Mouse (Mus musculus): ENCODE data around the gene Map2k6. TPM values are rescaled to one million over a fixed set of nuclear protein-coding genes. Genes with fewer than 3 reads are reported as not detected.
"Not testable (repeated sequence)": the region's sequence is repeated elsewhere in the genome, so short reads cannot be mapped to it uniquely, and the experiment has no call there.

The Map2k6 gene
- polyA plus RNA-seq (2014; fragmentation: Nextera tagmentation; extraction: Ambion mirVana): 25.4 and 26.4 TPM in 2 replicates

GRCm38 (mm10) chr11:110398553-110399239, at the start of gene Map2k6:
TSS of gene Map2k6 (plus strand) at chr11:110399122.
- DNase-seq (peak; percentile 95), ATAC-seq (ENCODE audit: insufficient read depth) (peak; percentile 96)
- Histone ChIP-seq H3K4me1 (ENCODE audit: insufficient read depth) (peaks cover 10% of the 10 kb centered on the region), H3K36me3 (ENCODE audit: insufficient read depth) (no peaks in the 10 kb centered on the region), H3K27me3 (ENCODE audit: insufficient read depth, low read length) (no peaks in the 10 kb centered on the region), H3K27ac (ENCODE audit: low read depth) (peak within 1 kb of the TSS; percentile 25; the same call in 1 of the 2 replicates), H3K4me3 (ENCODE audit: low read depth, low read length) (peak within 1 kb of the TSS; percentile 60), H3K9ac (peak within 1 kb of the TSS; percentile 55), H3K4me2 (peak within 1 kb of the TSS; percentile 74), H3K9me3 (ENCODE audit: low read depth, low read length) (no peaks in the 10 kb centered on the region)
- no peak for TF ChIP-seq CTCF (IDR thresholded peaks at IDR 0.05; ENCODE audit: low read depth)
- 8% methylated on average over 20 of the region's 20 CpGs for WGBS

- H3K27me3 ChIP-seq (ENCODE audit: insufficient read depth, low read length): no peaks in the 10 kb centered on the region
- no peak overlapping the region for H3K4me3 ChIP-seq (ENCODE audit: low read depth, low read length)
- WGBS: 60% methylated on average over 9 of the region's 9 CpGs
- H3K9ac ChIP-seq: no peak overlapping the region
- H3K4me1 ChIP-seq (ENCODE audit: insufficient read depth): no peaks in the 10 kb centered on the region
- DNase-seq (no peak), ATAC-seq (ENCODE audit: insufficient read depth) (no peak)
- no peaks in the 10 kb centered on the region for H3K9me3 ChIP-seq (ENCODE audit: low read depth, low read length)
- TF ChIP-seq CTCF (IDR thresholded peaks at IDR 0.05; ENCODE audit: low read depth): no peak
- no peak overlapping the region for H3K27ac ChIP-seq (ENCODE audit: low read depth)
- no peaks in the 10 kb centered on the region for H3K36me3 ChIP-seq (ENCODE audit: insufficient read depth)
- H3K4me2 ChIP-seq: no peak overlapping the region
Observed at GRCm38 (mm10) chr11:110354261-110354660, 44.7 kb upstream of the Map2k6 start.

- H3K4me1 ChIP-seq (ENCODE audit: insufficient read depth); DNase-seq; H3K9me3 ChIP-seq (ENCODE audit: low read depth, low read length); H3K36me3 ChIP-seq (ENCODE audit: insufficient read depth); H3K27me3 ChIP-seq (ENCODE audit: insufficient read depth, low read length); ATAC-seq (ENCODE audit: insufficient read depth); H3K27ac ChIP-seq (ENCODE audit: low read depth); H3K4me3 ChIP-seq (ENCODE audit: low read depth, low read length); H3K9ac ChIP-seq; H3K4me2 ChIP-seq: not testable (repeated sequence)
- WGBS: 79% methylated on average over 9 of the region's 9 CpGs
Observed at GRCm38 (mm10) chr11:110355131-110355530, 43.8 kb upstream of the Map2k6 start.

- Histone ChIP-seq H3K4me1 (ENCODE audit: insufficient read depth) (no peaks in the 10 kb centered on the region), H3K9ac (no peak overlapping the region), H3K36me3 (ENCODE audit: insufficient read depth) (no peaks in the 10 kb centered on the region), H3K27me3 (ENCODE audit: insufficient read depth, low read length) (no peaks in the 10 kb centered on the region), H3K9me3 (ENCODE audit: low read depth, low read length) (no peaks in the 10 kb centered on the region), H3K4me2 (no peak overlapping the region), H3K4me3 (ENCODE audit: low read depth, low read length) (no peak overlapping the region), H3K27ac (ENCODE audit: low read depth) (no peak overlapping the region)
- TF ChIP-seq CTCF (IDR thresholded peaks at IDR 0.05; ENCODE audit: low read depth): peak; percentile 75
- peak; percentile 83 for DNase-seq
- ATAC-seq (ENCODE audit: insufficient read depth): no peak
- 65% methylated on average over 16 of the region's 16 CpGs for WGBS
Observed at GRCm38 (mm10) chr11:110357756-110358551, 41.0 kb upstream of the Map2k6 start.

GRCm38 (mm10) chr11:110365016-110365415, 33.9 kb upstream of the Map2k6 start:
- ATAC-seq (ENCODE audit: insufficient read depth) (no peak), DNase-seq (peak; percentile 80)
- peak; percentile 74 for TF ChIP-seq CTCF (IDR thresholded peaks at IDR 0.05; ENCODE audit: low read depth)
- H3K9me3 ChIP-seq (ENCODE audit: low read depth, low read length): no peaks in the 10 kb centered on the region
- no peak overlapping the region for H3K9ac ChIP-seq
- no peak overlapping the region for H3K4me2 ChIP-seq
- no peak overlapping the region for H3K27ac ChIP-seq (ENCODE audit: low read depth)
- H3K27me3 ChIP-seq (ENCODE audit: insufficient read depth, low read length): no peaks in the 10 kb centered on the region
- H3K4me3 ChIP-seq (ENCODE audit: low read depth, low read length): no peak overlapping the region
- WGBS: 66% methylated on average over 3 of the region's 3 CpGs
- no peaks in the 10 kb centered on the region for H3K4me1 ChIP-seq (ENCODE audit: insufficient read depth)
- no peaks in the 10 kb centered on the region for H3K36me3 ChIP-seq (ENCODE audit: insufficient read depth)

GRCm38 (mm10) chr11:110366902-110367301, 32.0 kb upstream of the Map2k6 start:
- no peak overlapping the region for H3K4me2 ChIP-seq

GRCm38 (mm10) chr11:110367638-110368037, 31.3 kb upstream of the Map2k6 start:
- Histone ChIP-seq H3K4me2 (no peak overlapping the region), H3K4me3 (ENCODE audit: low read depth, low read length) (no peak overlapping the region), H3K9me3 (ENCODE audit: low read depth, low read length) (no peaks in the 10 kb centered on the region), H3K9ac (no peak overlapping the region), H3K27ac (ENCODE audit: low read depth) (no peak overlapping the region), H3K4me1 (ENCODE audit: insufficient read depth) (no peaks in the 10 kb centered on the region), H3K27me3 (ENCODE audit: insufficient read depth, low read length) (no peaks in the 10 kb centered on the region), H3K36me3 (ENCODE audit: insufficient read depth) (no peaks in the 10 kb centered on the region)
- WGBS: 84% methylated on average over 13 of the region's 13 CpGs
- no peak for TF ChIP-seq CTCF (IDR thresholded peaks at IDR 0.05; ENCODE audit: low read depth)
- ATAC-seq (ENCODE audit: insufficient read depth) (no peak), DNase-seq (no peak)

More at GRCm38 (mm10) chr11:110366902-110367301, 32.0 kb upstream of the Map2k6 start:
- DNase-seq (no peak), ATAC-seq (ENCODE audit: insufficient read depth) (no peak)
- Histone ChIP-seq H3K27me3 (ENCODE audit: insufficient read depth, low read length) (no peaks in the 10 kb centered on the region), H3K27ac (ENCODE audit: low read depth) (no peak overlapping the region), H3K36me3 (ENCODE audit: insufficient read depth) (no peaks in the 10 kb centered on the region), H3K9ac (no peak overlapping the region), H3K4me1 (ENCODE audit: insufficient read depth) (no peaks in the 10 kb centered on the region), H3K4me3 (ENCODE audit: low read depth, low read length) (no peak overlapping the region), H3K9me3 (ENCODE audit: low read depth, low read length) (no peaks in the 10 kb centered on the region)
- TF ChIP-seq CTCF (IDR thresholded peaks at IDR 0.05; ENCODE audit: low read depth): peak; percentile 48
- WGBS: 74% methylated on average over 3 of the region's 3 CpGs
